Mouse (Mus musculus) adrenal gland, postnatal 10 days (tissue): ENCODE results near the gene Zfp12. TPM values are rescaled to one million over a fixed set of nuclear protein-coding genes. Genes with fewer than 3 reads are reported as not detected.

Source experiments
- DNase-seq: peaks from one replicate; pipeline ENCODE4 v3.0.0; 2021; ENCODE audit warnings: mixed read lengths
- total RNA-seq, 2 experiments: library from RNA; stranded (reverse); gene quantifications; 2 replicates each; pipeline ENCODE4 v1.2.3; 2021

Zfp12 gene
- total RNA-seq, 2 experiments from 2014 or later: 15.6 to 19.1 TPM

DNA sequence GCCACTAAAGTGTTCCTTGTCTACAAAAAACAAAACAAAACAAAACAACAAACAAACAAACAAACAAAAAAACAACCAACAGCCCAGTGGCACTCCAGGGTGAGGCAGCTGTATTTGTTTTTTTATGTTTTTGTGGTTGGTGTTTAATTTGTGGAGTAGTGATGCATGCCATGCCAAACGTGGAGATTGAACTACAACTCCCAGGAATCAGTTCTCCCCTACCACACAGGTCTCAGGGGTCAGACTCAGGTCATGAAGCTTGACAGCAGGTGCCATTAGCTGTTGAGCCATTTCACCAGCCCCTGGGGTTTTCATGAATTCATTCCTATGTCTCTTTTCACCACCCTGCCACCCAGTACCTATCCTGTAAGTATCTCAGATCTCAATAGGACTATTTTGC, 30.4 kb downstream of the Zfp12 start:
- no peak for DNase-seq

DNA sequence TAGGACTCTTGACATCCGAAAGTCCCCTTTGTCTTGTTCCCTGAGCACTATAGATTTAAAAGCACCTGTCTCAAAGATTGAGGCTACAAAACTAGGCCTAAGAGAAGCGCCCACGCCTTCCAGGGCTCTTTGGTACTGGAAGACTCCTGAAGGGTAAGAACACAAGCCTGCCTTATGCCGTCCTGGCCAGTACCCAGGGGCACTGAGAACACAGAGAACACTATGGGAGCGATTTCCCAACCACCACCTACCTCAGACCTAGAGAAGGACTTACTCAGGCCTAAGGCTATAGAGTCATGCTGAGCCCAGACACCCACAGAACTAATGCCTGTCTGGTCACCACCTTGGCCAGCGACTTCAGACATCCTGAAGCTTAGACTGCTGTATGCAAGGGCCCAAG, 31.8 kb downstream of the Zfp12 start:
- no peak for DNase-seq

DNA sequence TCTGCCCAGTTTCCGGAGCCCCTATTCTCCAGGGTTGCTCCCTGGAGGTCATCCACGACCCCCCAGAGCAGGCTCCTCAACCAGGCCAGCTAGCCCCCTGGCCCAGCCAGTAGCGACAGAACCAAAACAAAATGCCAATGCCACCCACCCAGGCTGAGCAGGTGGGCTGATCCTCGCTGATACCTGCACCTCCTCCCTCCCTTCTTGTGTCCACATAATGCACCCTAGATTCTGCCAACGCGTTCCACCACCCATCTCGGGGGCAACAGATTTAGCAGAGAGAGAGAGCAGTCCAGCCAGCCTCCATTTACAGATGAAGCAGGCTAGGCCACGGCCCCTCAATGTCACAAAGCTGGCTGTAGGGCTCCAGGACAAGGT, 34.0 kb downstream of the Zfp12 start:
- DNase-seq: no peak

GRCm38 (mm10) chr5:143269363-143270150, 34.6 kb downstream of the Zfp12 start, which contains the start of gene Zfp316:
Gene Zfp316 (minus strand): TSS chr5:143270022.
- DNase-seq: peak; percentile 82

- DNase-seq: no peak
Observed at GRCm38 (mm10) chr5:143270151-143270519, 35.2 kb downstream of the Zfp12 start.

DNA sequence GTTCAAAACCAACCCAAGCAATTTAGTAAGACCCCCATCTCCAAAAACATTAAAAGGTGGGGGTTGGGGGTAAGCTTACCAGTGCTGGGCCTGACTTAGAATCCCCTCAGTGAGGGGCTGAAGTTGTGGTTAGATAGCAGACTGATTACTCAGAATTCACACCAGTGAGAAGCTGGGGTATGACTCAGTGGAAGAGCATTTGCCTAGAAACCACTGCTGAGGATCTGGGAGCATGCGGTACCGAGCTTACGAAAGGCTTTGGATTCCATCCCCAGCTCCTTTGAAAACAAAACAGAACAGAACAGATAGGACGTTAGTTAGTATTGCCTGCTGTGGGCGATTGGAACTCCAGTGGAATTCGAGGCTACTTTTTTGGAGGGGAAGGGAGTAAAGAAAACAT, 36.7 kb downstream of the Zfp12 start:
- no peak for DNase-seq

DNA sequence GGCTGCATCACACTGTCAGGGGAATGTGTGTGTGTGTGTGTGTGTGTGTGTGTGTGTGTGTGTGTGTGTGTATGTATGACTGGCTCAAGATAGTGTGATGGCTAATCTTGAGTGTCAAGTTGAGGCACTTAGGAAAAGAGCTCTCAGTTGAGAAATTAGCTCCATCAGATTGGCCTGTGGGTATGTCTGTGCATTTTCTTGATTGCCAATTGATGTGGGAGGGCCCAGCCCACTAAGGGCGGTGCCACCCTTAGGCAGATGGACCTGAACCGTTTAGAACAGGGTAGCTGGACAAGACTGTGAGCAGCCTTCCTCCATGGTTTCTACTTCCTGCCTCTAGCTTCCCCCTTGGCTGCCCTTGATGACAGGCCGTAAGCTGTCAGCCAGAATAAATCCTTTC, 37.1 kb downstream of the Zfp12 start:
- DNase-seq: no peak

DNA sequence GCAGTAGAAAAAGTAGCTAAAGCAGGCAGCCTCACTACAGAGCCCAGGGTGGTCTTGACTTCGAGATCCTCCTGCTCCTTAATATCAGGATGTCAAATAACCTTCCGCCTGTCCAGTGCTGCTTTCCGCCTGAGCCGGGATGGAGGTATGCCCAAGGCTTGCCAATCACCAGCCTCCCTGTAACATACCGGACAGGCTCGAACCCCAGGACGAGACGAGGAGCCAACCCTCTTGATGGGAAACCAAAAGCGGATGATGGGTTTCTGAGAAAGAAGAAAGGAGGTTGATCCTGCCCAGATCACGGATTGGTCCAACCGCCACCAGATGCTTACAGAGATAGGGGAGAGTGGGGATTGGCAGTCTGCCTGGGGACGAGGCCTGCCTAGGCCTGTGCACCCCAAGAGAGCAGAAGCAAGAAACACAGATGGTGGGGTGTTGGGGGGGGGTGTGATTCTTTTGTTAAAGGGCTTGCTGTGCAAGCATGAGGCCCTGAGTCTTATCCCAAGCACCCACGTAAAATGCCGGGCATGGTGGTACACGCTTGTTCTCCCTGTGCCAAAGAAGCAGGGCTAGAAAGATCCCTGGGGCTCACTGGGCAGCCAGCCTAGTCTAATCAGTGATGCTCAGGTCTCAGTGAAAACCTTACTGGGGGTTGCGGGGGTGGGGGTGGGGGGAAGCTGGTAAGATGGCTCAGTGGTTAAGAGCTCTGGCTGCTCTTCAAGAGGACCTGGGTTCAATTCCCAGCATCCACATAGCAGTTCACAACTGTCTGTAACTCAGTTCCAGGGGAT, 37.8 kb downstream of the Zfp12 start:
- no peak for DNase-seq

GRCm38 (mm10) chr5:143275761-143276160, 40.8 kb downstream of the Zfp12 start:
- no peak for DNase-seq

DNA sequence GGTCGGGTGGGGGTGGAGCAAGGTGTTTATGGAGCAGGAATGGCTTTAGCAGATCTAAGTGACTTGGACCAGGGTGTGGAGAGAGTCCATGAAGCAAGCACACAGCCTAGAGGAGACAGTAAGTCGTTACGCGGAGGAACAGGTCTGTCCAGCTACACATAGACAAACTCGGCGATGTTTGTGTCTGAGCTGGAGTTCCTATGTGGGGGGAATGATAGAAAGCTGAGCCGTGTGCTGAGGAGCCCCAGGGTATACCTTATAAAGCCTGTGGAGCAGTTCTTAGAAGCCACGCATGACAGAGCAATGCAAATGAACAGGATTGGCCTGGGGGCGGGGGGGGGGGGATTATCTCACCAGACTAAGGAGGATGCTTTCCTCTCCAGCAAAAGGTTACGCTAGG, 44.3 kb downstream of the Zfp12 start:
- no peak for DNase-seq

DNA sequence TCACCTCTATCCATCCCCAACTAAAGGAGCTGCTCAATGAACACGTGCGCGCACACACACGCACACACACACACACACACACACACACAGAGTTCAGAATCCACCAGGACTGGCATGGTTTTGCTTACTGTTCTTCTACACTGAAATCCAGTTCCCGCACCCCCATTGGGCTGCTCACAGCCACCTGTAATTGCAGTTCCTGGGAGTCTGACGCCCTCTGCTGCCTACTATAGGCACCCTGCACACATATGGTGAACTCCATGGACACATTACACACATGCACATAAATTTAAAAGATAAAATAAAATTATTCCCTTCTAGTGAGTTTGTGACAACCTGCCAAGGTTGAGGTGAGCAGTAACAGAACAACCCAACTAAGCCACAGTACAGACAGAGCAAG, 49.8 kb downstream of the Zfp12 start:
- DNase-seq: no peak

- no peak for DNase-seq
Observed at GRCm38 (mm10) chr5:143287774-143288328, 52.9 kb downstream of the Zfp12 start.

DNA sequence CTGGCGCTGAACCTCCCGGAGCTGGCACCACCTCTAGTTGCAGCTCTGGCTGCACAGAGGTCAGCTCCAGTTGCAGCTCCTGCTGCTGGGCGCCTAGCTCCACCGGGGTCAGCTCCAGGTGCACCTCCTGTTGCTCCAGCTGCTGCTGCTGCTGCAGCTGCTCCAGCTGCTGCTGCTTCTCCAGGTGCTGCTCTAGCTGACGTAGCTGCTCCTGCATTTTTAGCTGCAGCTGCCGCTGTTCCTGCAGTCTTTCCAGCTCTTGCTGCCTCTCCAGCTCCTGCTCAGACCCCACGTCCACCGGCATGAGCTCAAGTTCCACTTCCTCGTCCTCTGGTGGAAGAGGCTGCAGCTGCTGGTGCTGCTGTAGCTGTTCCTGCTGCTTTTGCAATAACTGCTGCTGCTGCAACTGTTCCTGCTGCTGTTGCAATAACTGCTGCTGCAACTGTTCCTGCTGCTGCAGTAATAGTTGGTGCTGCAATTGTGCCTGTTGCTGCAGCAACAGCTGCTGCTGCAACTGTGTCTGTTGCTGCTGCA, 53.5 kb downstream of the Zfp12 start:
- no peak for DNase-seq

DNA sequence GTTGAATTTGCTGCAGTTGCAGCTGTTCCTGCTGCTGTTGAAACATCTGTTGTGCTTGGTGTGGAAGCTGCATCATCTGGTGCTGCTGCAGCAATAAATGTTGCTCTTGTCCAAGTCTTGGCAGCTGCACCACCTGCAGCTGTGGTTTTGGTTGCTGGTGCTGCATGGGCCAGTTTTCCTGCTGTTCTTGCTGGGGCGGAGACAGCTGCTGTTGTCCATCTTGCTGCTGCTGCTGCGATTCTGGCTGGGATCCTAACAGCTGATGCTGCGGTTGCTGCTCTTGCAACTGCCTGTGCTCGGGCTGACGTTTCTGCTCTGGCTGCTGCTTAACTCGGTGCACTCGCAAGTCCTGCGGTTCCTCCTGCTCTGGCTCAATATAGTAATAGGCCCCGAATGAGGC, 54.3 kb downstream of the Zfp12 start:
- no peak for DNase-seq

DNA sequence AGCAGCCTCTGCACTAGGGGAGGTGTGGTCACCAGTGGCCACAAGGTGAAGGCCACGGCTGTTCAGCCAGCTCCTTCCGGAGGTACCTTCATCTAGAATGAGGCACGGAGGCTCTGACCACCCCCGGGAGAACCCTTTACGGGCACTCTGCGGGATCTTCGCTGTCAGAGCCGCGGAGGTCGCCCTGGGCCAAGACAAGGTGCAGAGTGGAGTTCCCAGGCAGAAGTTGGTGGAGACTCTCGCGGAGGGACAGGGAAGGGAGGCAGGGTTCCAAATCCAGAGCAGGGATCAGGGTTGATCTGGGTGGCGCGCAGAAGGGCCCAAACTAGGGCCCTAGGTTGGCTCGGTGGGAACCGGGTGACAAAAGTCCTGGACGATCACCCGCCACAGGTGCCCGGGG, 57.9 kb downstream of the Zfp12 start:
- no peak for DNase-seq

DNA sequence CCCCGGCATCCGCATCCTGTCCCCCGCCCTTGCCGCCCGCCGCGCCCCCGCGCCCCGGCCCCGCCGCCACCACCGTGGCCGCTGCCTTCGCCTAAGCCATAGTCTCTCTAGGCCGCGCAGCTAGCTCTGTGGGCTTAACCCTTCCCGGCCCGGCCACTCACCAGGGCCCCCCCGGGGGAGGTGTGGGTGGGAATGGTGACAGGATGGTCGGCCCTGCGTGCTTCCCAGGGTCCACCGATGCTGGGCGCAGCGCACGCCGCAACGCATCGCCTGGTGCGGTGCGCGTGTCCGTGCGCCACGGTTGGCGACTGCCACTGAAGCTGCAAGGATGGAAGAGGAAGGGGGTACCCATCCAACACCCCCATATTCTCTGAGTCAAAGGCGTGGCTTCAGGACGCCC, 58.4 kb downstream of the Zfp12 start, which contains the start of gene Zfp853:
Gene Zfp853 (minus strand): TSS at position 220 of the 400 bp plus-strand sequence.
- DNase-seq: no peak

DNA sequence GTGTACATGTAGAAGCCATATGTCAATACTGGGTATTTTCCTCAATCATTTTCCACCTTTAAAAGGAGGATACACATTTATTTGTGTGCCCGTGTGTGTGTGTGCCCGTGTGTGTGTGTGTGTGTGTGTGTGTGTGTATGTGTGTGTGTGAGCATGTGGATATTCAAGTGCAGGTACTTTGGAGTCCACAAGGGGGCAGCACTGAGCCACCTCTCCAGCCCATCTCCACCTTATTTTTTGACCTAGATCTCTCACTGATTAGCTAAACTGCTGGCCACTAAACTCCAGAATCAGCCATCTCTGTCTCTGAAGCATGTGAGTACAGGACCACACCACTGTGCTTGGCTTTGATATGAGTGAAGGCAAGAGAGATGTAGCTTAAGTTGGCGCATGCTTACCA, 59.9 kb downstream of the Zfp12 start:
- DNase-seq: no peak

GRCm38 (mm10) chr5:143295330-143295729, 60.4 kb downstream of the Zfp12 start:
- no peak for DNase-seq

- DNase-seq: no peak
Observed at GRCm38 (mm10) chr5:143297986-143298385, 63.0 kb downstream of the Zfp12 start.

DNA sequence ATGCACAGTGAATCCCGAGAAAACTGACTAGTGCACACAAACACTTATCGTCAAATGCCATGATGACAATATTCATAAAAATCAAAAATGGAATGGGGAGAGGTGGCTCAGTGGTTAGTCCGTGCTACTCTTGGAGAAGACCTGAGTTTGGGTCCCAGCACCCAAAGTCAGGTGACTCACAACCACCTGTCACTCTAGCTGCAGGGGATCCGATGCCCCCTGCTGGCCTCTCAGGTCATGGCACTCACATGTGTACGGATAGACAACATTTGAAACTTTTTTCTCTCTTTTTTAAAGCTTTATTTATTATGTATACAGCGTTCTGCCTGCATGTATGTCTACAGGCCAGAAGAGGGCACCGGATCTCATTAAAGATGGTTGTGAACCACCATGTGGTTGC, 63.4 kb downstream of the Zfp12 start:
- no peak for DNase-seq
